Mouse (Mus musculus): ENCODE measurements around the gene A830005F24Rik.
"Not testable (repeated sequence)": the region's sequence is repeated elsewhere in the genome, so short reads cannot be mapped to it uniquely, and the experiment has no call there.

A830005F24Rik gene

GRCm38 (mm10) chr13:48513003-48513929 lies at the start of gene A830005F24Rik, which contains the start of gene Zfp169:
TSS of gene A830005F24Rik (plus strand) at chr13:48513570.
TSS of gene Zfp169 (minus strand) at chr13:48513451.
- peak; percentile 92 for DNase-seq (ENCODE audit: low read depth, low spot score)

GRCm38 (mm10) chr13:48464170-48464569 lies 49.2 kb upstream of the A830005F24Rik start:
- DNase-seq (ENCODE audit: low read depth, low spot score) = peak; percentile 59

GRCm38 (mm10) chr13:48466186-48466585 lies 47.2 kb upstream of the A830005F24Rik start:
- no peak for DNase-seq (ENCODE audit: low read depth, low spot score)

- DNase-seq (ENCODE audit: low read depth, low spot score) = no peak
These were observed 44.7 kb upstream of the A830005F24Rik start for GRCm38 (mm10) chr13:48468656-48469180.

- no peak for DNase-seq (ENCODE audit: low read depth, low spot score)
These were observed 29.8 kb upstream of the A830005F24Rik start for GRCm38 (mm10) chr13:48483606-48484005.

- DNase-seq (ENCODE audit: low read depth, low spot score) = no peak
These were observed 22.8 kb upstream of the A830005F24Rik start for GRCm38 (mm10) chr13:48490396-48491182.

- DNase-seq (ENCODE audit: low read depth, low spot score) = no peak
These were observed 20.2 kb upstream of the A830005F24Rik start for GRCm38 (mm10) chr13:48493183-48493582.

- peak; percentile 44 for DNase-seq (ENCODE audit: low read depth, low spot score)
These were observed 15.6 kb upstream of the A830005F24Rik start for GRCm38 (mm10) chr13:48497693-48498221.

- no peak for DNase-seq (ENCODE audit: low read depth, low spot score)
These were observed 14.7 kb upstream of the A830005F24Rik start for GRCm38 (mm10) chr13:48498676-48499075.

GRCm38 (mm10) chr13:48502422-48502821 lies 10.9 kb upstream of the A830005F24Rik start:
- no peak for DNase-seq (ENCODE audit: low read depth, low spot score)

GRCm38 (mm10) chr13:48508661-48509060 lies 4.7 kb upstream of the A830005F24Rik start:
- DNase-seq (ENCODE audit: low read depth, low spot score) = no peak

- peak; percentile 82 for DNase-seq (ENCODE audit: low read depth, low spot score)
These were observed 2.5 kb downstream of the A830005F24Rik start for GRCm38 (mm10) chr13:48515861-48516260.

- DNase-seq (ENCODE audit: low read depth, low spot score) = not testable (repeated sequence)
These were observed 5.8 kb downstream of the A830005F24Rik start for GRCm38 (mm10) chr13:48519122-48519521.

- DNase-seq (ENCODE audit: low read depth, low spot score) = no peak
These were observed 12.4 kb downstream of the A830005F24Rik start for GRCm38 (mm10) chr13:48525745-48526144.

- DNase-seq (ENCODE audit: low read depth, low spot score) = peak; percentile 72
These were observed 14.9 kb downstream of the A830005F24Rik start for GRCm38 (mm10) chr13:48528123-48528871.

- no peak for DNase-seq (ENCODE audit: low read depth, low spot score)
These were observed 15.7 kb downstream of the A830005F24Rik start for GRCm38 (mm10) chr13:48529028-48529427.

GRCm38 (mm10) chr13:48530685-48531084 lies 17.3 kb downstream of the A830005F24Rik start:
- peak; percentile 40 for DNase-seq (ENCODE audit: low read depth, low spot score)

- no peak for DNase-seq (ENCODE audit: low read depth, low spot score)
These were observed 18.1 kb downstream of the A830005F24Rik start for GRCm38 (mm10) chr13:48531448-48531847.

- no peak for DNase-seq (ENCODE audit: low read depth, low spot score)
These were observed 20.1 kb downstream of the A830005F24Rik start for GRCm38 (mm10) chr13:48533441-48533840.

GRCm38 (mm10) chr13:48540488-48540887 lies 27.1 kb downstream of the A830005F24Rik start:
- no peak for DNase-seq (ENCODE audit: low read depth, low spot score)

- no peak for DNase-seq (ENCODE audit: low read depth, low spot score)
These were observed 31.0 kb downstream of the A830005F24Rik start for GRCm38 (mm10) chr13:48544391-48544790.

Data from A20 (cell line).